Mouse (Mus musculus): ENCODE measurements around the gene Gpr132.

- TF ChIP-seq GATA1 (IDR thresholded peaks at IDR 0.05; ENCODE audit: low read length) (no peak), TAL1 (IDR thresholded peaks at IDR 0.05; ENCODE audit: low read length) (no peak)
Observed at GRCm38 (mm10) chr12:112881301-112881815, 13.3 kb upstream of the Gpr132 start.
